Mouse (Mus musculus) heart, embryonic 11.5 days (tissue): ENCODE data around the gene Rasd1. TPM values are rescaled to one million over a fixed set of nuclear protein-coding genes. Genes with fewer than 3 reads are reported as not detected.

Experiments used
- ATAC-seq: fragments of 200-750 bp; cut with Nextera tagmentation; replicated peaks from 2 replicates; pipeline ENCODE4 v1.8.0; 2017; ENCODE audit warnings: moderate library complexity; ENCODE audit not compliant: insufficient number of reproducible peaks, low FRiP score, low TSS enrichment
- H3K27ac ChIP-seq: fragments of 300-500 bp; sonication (generic); 2 replicates; pipeline ENCODE4 v1.5.1; 2014; ENCODE audit warnings: mild to moderate bottlenecking, low read depth, low read length
- H3K27me3 ChIP-seq: fragments of 300-500 bp; sonication (generic); 2 replicates; pipeline ENCODE4 v1.6.1; 2014; ENCODE audit warnings: mild to moderate bottlenecking, low read length, mixed read lengths; ENCODE audit not compliant: control insufficient read depth, insufficient read depth
- H3K36me3 ChIP-seq: fragments of 300-500 bp; sonication (generic); 2 replicates; pipeline ENCODE4 v1.6.1; 2014; ENCODE audit warnings: mild to moderate bottlenecking, low read length, moderate library complexity, mixed read lengths; ENCODE audit not compliant: control insufficient read depth, insufficient read depth
- H3K4me1 ChIP-seq: fragments of 300-500 bp; sonication (generic); 2 replicates; pipeline ENCODE4 v1.6.1; 2014; ENCODE audit warnings: low read length; ENCODE audit not compliant: control insufficient read depth, insufficient read depth
- H3K4me2 ChIP-seq: fragments of 300-500 bp; sonication (generic); 2 replicates; pipeline ENCODE4 v1.6.1; 2014; ENCODE audit warnings: mild to moderate bottlenecking, moderate library complexity
- H3K4me3 ChIP-seq: fragments of 300-500 bp; sonication (generic); 2 replicates; pipeline ENCODE4 v1.5.1; 2014; ENCODE audit warnings: low read depth, low read length
- H3K9ac ChIP-seq: fragments of 300-500 bp; sonication (generic); 2 replicates; pipeline ENCODE4 v1.6.1; 2014; ENCODE audit warnings: mild to moderate bottlenecking, low read depth, low read length, moderate library complexity
- H3K9me3 ChIP-seq: fragments of 300-500 bp; sonication (generic); replicated peaks from 2 replicates; pipeline ENCODE4 v1.6.1; 2016; ENCODE audit warnings: low read length; ENCODE audit not compliant: control insufficient read depth
- WGBS: fragments of 180-500 bp; shearing (Covaris S2); extraction: QIAGEN DNeasy Blood & Tissue Kit; methylation state at CpG from one replicate; pipeline ENCODE4 v1.1.7; 2014; ENCODE audit not compliant: insufficient replicate concordance; 5-methylcytosine and 5-hydroxymethylcytosine counted together
- polyA plus RNA-seq: library from polyadenylated mRNA; unstranded; fragments of >200 nt; fragmentation: Nextera tagmentation; extraction: Ambion mirVana; gene quantifications from 2 replicates; pipeline ENCODE4 v1.2.1, GENCODE M21; 2014

Gene Rasd1
- 12.0 and 13.9 TPM in 2 replicates for polyA plus RNA-seq

DNA sequence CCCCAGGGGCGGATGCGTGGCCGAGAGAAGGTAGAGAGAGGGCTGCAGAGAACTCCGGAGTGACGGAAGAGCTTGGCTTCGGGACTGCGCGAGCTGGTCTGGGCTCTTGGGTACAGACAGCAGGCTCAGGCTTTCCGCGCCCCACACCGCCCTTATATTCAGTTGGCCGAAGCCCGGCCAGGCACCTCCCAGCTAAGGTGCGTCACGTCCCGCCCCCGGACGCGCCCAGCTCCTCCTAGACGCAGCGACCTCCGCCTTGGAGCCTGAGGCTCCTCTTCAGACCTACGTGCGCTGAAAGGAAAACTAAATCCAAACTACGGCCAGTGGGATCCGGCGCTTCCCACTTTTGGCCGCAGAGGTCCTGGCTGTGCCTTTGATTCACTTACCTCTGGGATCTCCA lies at the start of gene Rasd1:
Gene Rasd1 (minus strand): TSS at position 127 of the 400 bp plus-strand sequence.
- Histone ChIP-seq H3K4me3 (peak within 1 kb of the TSS; percentile 61), H3K27ac (peak within 1 kb of the TSS; percentile 68), H3K9me3 (no peaks in the 10 kb centered on the region), H3K4me1 (peaks cover 51% of the 10 kb centered on the region), H3K36me3 (peaks cover 2% of the 10 kb centered on the region; the same call in 1 of the 2 replicates), H3K9ac (peak within 1 kb of the TSS; percentile 79), H3K4me2 (peak within 1 kb of the TSS; percentile 98), H3K27me3 (0 out of 2 replicates have a peak, but pooled peaks cover 4% of the 10 kb centered on the region)
- peak; percentile 79 for ATAC-seq
- WGBS: 0% methylated on average over 28 of the region's 28 CpGs

DNA sequence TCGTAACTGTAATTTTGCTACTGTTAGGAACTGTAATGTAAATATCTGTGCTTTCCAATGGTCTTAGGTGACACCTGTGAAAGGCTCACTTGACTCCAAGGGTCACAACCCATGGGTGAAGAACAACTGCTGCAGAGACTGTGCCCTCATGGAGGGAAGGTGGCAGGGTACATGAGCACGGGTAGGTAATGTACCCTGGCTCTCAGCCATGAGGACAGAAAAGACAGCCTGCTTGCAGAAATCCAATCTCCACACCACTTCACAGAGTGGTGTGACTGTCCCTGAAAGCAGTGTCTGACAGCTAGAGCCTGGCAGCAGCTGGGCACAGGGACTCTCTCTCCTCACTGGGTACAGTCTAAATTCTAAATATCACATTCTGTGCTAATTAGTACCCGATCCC lies 46.8 kb upstream of the Rasd1 start:
- 81% methylated on average over 3 of the region's 3 CpGs for WGBS
- H3K4me2 ChIP-seq: no peak overlapping the region
- H3K36me3 ChIP-seq: no peaks in the 10 kb centered on the region
- no peaks in the 10 kb centered on the region for H3K27me3 ChIP-seq
- H3K4me3 ChIP-seq: no peak overlapping the region
- H3K9me3 ChIP-seq: no peaks in the 10 kb centered on the region
- H3K9ac ChIP-seq: no peak overlapping the region
- no peaks in the 10 kb centered on the region for H3K4me1 ChIP-seq
- no peak for ATAC-seq
- no peak overlapping the region for H3K27ac ChIP-seq

DNA sequence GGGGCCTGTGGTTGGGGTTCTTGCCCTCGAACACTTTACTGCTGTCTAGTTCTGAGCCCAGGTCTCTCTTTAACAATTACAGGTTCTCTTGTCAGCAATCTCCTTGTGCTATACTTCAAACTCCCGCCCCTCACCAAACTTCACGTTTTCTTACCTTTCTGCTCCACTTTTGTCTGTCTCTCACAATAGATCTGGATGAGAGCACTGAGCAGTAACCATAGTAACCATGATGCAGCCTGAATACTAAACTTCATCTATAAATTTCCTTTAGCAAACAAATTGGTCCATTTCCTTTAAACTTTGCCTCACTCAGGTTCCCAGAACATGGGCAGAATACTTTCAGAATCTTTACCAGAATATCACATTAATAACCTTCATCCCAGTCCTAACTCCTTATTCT lies 44.7 kb upstream of the Rasd1 start:
- no peak overlapping the region for H3K4me2 ChIP-seq
- no peak for ATAC-seq
- no peak overlapping the region for H3K27ac ChIP-seq
- no peaks in the 10 kb centered on the region for H3K27me3 ChIP-seq
- H3K36me3 ChIP-seq: no peaks in the 10 kb centered on the region
- no peak overlapping the region for H3K4me3 ChIP-seq
- H3K4me1 ChIP-seq: no peaks in the 10 kb centered on the region
- no peak overlapping the region for H3K9ac ChIP-seq
- H3K9me3 ChIP-seq: no peaks in the 10 kb centered on the region
- 75% methylated on average over 3 of the region's 3 CpGs for WGBS

DNA sequence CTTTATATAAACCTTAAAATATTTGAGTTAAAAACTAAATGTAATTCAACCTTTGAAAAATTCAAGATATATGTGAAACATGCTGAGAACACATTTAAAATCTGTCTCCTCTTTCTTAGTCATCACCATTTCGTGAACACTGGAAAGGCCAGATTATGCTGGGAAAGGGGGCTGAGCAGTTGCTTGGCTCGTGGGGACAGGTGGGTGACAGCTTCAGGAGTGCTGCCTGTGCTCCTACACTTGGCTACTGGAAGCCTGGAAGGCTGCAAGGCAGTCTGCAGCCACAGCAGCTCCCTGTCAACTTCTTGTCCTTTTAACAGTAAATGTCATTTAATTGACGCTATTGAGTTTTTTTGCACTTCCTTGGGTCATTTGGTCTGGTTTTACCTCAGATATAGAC lies 41.1 kb upstream of the Rasd1 start:
- Histone ChIP-seq H3K9me3 (no peaks in the 10 kb centered on the region), H3K27ac (no peak overlapping the region), H3K4me2 (no peak overlapping the region), H3K4me3 (no peak overlapping the region), H3K36me3 (no peaks in the 10 kb centered on the region), H3K4me1 (no peaks in the 10 kb centered on the region; the same call in 1 of the 2 replicates), H3K9ac (no peak overlapping the region), H3K27me3 (no peaks in the 10 kb centered on the region)
- ATAC-seq: no peak
- 62% methylated on average over 3 of the region's 3 CpGs for WGBS

DNA sequence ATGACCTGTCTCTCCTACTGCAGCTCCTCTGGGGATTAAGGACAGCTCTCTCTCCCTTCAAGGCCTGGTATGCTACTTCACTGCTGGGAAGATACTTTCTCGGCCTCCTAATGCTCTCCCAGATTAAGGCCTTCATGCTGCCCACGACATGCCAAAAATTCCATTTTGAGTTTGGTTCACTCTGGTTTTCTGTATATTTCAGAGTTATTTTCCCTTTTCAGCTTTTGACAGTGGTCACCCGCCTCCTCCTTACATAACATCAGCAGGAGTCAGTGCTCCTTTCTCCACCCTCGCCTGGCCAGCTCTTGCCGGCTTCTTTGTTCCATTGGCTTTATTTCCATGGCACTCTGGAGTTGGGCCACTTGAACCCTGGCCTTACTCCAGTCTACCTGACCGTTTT lies 40.0 kb upstream of the Rasd1 start:
- H3K4me1 ChIP-seq: no peaks in the 10 kb centered on the region; the same call in 1 of the 2 replicates
- no peak overlapping the region for H3K27ac ChIP-seq
- 77% methylated on average over 6 of the region's 6 CpGs for WGBS

DNA sequence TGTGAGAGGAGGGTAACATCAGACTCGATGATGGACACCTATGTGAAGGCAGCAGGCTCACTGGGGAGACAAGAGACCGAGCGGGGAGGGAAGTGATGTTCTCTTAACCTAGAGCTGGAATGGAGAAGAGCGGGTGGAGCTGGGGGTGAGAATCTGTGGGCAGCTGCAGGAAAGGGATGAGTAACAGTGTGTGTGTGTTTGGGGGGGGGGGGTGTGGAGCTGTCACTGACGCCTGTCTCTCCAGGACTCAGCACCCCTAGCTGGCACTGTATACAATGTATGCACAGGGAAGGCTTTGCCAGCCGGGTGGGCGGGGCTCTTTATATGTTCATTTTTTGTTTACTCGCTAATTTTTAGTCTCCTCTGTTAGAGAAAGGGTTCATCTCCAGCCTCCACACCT lies 39.1 kb upstream of the Rasd1 start:
- Histone ChIP-seq H3K27ac (no peak overlapping the region), H3K9ac (no peak overlapping the region), H3K27me3 (no peaks in the 10 kb centered on the region), H3K4me1 (no peaks in the 10 kb centered on the region; the same call in 1 of the 2 replicates), H3K4me3 (no peak overlapping the region), H3K4me2 (no peak overlapping the region), H3K36me3 (no peaks in the 10 kb centered on the region), H3K9me3 (no peaks in the 10 kb centered on the region)
- ATAC-seq: no peak
- 75% methylated on average over 7 of the region's 8 CpGs for WGBS

More for the DNA sequence above, 40.0 kb upstream of the Rasd1 start:
- no peak overlapping the region for H3K9ac ChIP-seq
- H3K27me3 ChIP-seq: no peaks in the 10 kb centered on the region
- H3K36me3 ChIP-seq: no peaks in the 10 kb centered on the region
- no peak overlapping the region for H3K4me2 ChIP-seq
- no peak for ATAC-seq
- H3K9me3 ChIP-seq: no peaks in the 10 kb centered on the region
- no peak overlapping the region for H3K4me3 ChIP-seq

DNA sequence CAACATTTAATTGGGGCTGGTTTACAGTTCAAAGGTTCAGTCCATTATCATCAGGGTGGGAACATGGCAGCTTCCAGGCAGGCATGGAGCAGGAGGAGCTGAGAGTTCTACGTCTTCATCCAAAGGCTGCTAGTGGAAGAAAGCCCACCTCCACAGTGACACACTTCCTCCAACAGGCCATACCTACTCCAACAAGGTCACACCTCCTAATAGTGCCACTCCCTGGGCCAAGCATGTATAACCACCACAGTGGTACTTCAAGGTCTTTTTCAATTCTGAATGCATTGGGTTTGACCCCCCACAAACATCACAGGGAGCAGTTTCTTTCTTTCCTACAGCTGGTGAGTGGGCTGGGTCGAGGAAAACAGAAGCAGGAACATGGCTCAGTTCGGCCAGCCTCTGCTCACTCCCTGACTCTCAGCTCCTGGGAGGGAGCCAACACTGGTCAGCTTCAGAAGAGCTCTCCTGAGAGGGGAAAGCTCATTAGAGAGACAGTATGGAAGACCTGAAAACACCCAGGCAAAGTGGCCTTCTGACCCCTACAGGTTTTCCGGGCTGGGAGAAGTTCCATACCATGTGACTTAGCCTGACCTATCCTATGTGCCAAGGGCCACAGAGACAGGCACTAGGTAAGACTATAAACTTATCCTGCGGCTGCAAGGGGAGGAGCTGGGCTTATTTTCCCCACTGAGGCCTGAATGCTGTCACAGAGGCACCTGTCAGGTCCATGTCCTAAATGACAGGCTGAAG lies 36.7 kb upstream of the Rasd1 start:
- Histone ChIP-seq H3K27ac (no peak overlapping the region), H3K4me3 (no peak overlapping the region), H3K36me3 (no peaks in the 10 kb centered on the region), H3K4me1 (no peaks in the 10 kb centered on the region; the same call in 1 of the 2 replicates), H3K9ac (no peak overlapping the region), H3K4me2 (no peak overlapping the region), H3K9me3 (no peaks in the 10 kb centered on the region), H3K27me3 (no peaks in the 10 kb centered on the region)
- 72% methylated on average over 5 of the region's 5 CpGs for WGBS
- ATAC-seq: no peak

DNA sequence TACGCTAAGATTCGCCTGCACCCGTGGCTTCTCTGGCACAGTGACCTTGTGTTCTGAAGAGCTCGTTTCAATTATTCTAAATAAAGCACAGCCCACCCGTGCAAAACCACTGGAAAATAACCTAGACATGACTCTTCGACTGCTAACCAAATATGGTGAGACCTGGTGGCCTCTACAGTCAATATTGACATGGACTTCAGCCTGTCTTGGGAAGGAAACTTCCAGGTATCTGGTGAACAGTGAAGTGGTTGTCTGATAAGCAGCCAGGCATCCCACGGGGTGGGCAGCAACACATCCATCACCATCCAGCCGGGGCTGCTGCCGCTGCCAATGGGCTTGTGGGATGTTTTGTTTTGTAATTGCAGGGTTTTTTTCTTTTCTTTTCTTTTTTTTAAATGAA lies 29.6 kb upstream of the Rasd1 start:
- peaks cover 11% of the 10 kb centered on the region for H3K4me1 ChIP-seq
- no peak overlapping the region for H3K4me3 ChIP-seq
- ATAC-seq: no peak
- H3K9me3 ChIP-seq: no peaks in the 10 kb centered on the region
- no peak overlapping the region for H3K9ac ChIP-seq
- H3K27me3 ChIP-seq: no peaks in the 10 kb centered on the region
- no peaks in the 10 kb centered on the region for H3K36me3 ChIP-seq
- H3K4me2 ChIP-seq: no peak overlapping the region
- 26% methylated on average over 9 of the region's 9 CpGs for whole genome bisulfite sequencing
- H3K27ac ChIP-seq: no peak overlapping the region

DNA sequence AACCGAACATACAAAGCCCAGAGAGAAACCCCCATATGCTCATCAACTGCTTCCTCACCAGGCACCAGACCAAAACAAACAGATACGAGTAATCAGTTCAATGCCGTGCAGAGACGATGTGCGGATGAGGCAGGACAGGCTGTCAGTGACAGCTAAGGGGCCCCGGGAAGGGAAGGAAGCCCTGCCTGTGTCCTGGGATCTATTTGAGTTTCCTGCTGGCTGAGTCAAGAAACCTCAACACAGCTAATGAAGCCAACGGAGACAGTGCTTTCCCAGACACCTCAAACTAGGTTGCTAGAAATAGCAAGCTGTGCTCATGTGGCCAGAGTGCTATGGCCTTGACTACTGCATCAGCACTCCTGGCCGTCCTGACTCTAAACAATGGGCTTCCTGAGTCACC lies 26.6 kb upstream of the Rasd1 start:
- Histone ChIP-seq H3K4me1 (peaks cover 11% of the 10 kb centered on the region), H3K27ac (peak overlapping the region; percentile 71), H3K36me3 (no peaks in the 10 kb centered on the region), H3K9ac (no peak overlapping the region), H3K9me3 (no peaks in the 10 kb centered on the region), H3K4me2 (no peak overlapping the region), H3K27me3 (no peaks in the 10 kb centered on the region), H3K4me3 (no peak overlapping the region)
- 28% methylated on average over 8 of the region's 8 CpGs for WGBS
- ATAC-seq: no peak
